Mouse (Mus musculus) lung, embryonic 15.5 days (tissue): Measurements from ENCODE around the gene Hspd1. TPM values are rescaled to one million over a fixed set of nuclear protein-coding genes. Genes with fewer than 3 reads are reported as not detected.
A peak's percentile ranks its signal among the peaks of the same experiment; 100 is the strongest.
"Not testable (repeated sequence)": the region's sequence is repeated elsewhere in the genome, so short reads cannot be mapped to it uniquely, and the experiment has no call there.

ENCODE experiments used
- ATAC-seq: fragments of 200-750 bp; cut with Nextera tagmentation; 2 replicates; pipeline ENCODE4 v1.8.0; 2017; ENCODE audit warnings: moderate number of reproducible peaks, borderline replicate concordance; ENCODE audit not compliant: low FRiP score, low TSS enrichment; ENCODE audit errors: extremely low read depth
- H3K27ac ChIP-seq: fragments of 300-500 bp; sonication (generic); 2 replicates; pipeline ENCODE4 v1.5.1; 2015; ENCODE audit warnings: moderate library complexity, mild to moderate bottlenecking, inconsistent platforms
- H3K27me3 ChIP-seq: fragments of 300-500 bp; sonication (generic); 2 replicates; pipeline ENCODE4 v1.6.1; 2015; ENCODE audit warnings: inconsistent platforms
- H3K36me3 ChIP-seq: fragments of 300-500 bp; sonication (generic); 2 replicates; pipeline ENCODE4 v1.6.1; 2015; ENCODE audit warnings: inconsistent platforms
- H3K4me1 ChIP-seq: fragments of 300-500 bp; sonication (generic); 2 replicates; pipeline ENCODE4 v1.6.1; 2015; ENCODE audit warnings: inconsistent platforms
- H3K4me2 ChIP-seq: fragments of 300-500 bp; sonication (generic); 2 replicates; pipeline ENCODE4 v1.6.1; 2015; ENCODE audit warnings: inconsistent platforms, mild to moderate bottlenecking, moderate library complexity
- H3K4me3 ChIP-seq: fragments of 300-500 bp; sonication (generic); 2 replicates; pipeline ENCODE4 v1.5.1; 2015; ENCODE audit warnings: mild to moderate bottlenecking, inconsistent platforms
- H3K9ac ChIP-seq: fragments of 300-500 bp; sonication (generic); 2 replicates; pipeline ENCODE4 v1.6.1; 2015; ENCODE audit warnings: inconsistent platforms
- H3K9me3 ChIP-seq: fragments of 300-500 bp; sonication (generic); 2 replicates; pipeline ENCODE4 v1.6.1; 2016; ENCODE audit warnings: inconsistent platforms
- WGBS: fragments of 180-500 bp; shearing (Covaris S2); methylation state at CpG from one replicate; pipeline ENCODE4 v1.1.7; 2015; 5-methylcytosine and 5-hydroxymethylcytosine counted together
- polyA plus RNA-seq: library from polyadenylated mRNA; unstranded; fragments of >200 nt; fragmentation: Nextera tagmentation; extraction: Ambion mirVana; gene quantifications from 2 replicates; pipeline ENCODE4 v1.2.1, GENCODE M21; 2015

The Hspd1 gene
- polyA plus RNA-seq = 330 and 331 TPM in 2 replicates

- H3K4me2 ChIP-seq = peak within 1 kb of the TSS; percentile 70
- H3K4me1 ChIP-seq = peaks cover 30% of the 10 kb centered on the region
- ATAC-seq = peak; percentile 95
- H3K9me3 ChIP-seq = no peaks in the 10 kb centered on the region
- H3K27ac ChIP-seq = peak within 1 kb of the TSS; percentile 95
- peaks cover 39% of the 10 kb centered on the region for H3K36me3 ChIP-seq
- under 1% methylated on average over 76 of the region's 76 CpGs for WGBS
- peak within 1 kb of the TSS; percentile 78 for H3K4me3 ChIP-seq
- H3K9ac ChIP-seq = peak within 1 kb of the TSS; percentile 91
- no peaks in the 10 kb centered on the region for H3K27me3 ChIP-seq
Observed at GRCm38 (mm10) chr1:55087932-55088610, at the start of gene Hspd1, which contains the start of gene Hspe1. Hspd1 (minus strand) TSS chr1:55088243. Hspe1 (plus strand) TSS chr1:55088132.

- ATAC-seq = no peak
- Histone ChIP-seq H3K4me1 (peaks cover 12% of the 10 kb centered on the region), H3K36me3 (peaks cover 28% of the 10 kb centered on the region; the same call in 1 of the 2 replicates), H3K9me3 (no peaks in the 10 kb centered on the region), H3K27me3 (no peaks in the 10 kb centered on the region), H3K27ac (no peak overlapping the region), H3K4me2 (no peak overlapping the region), H3K9ac (no peak overlapping the region), H3K4me3 (no peak overlapping the region)
- WGBS = 93% methylated on average over 1 of the region's 1 CpGs
Observed at GRCm38 (mm10) chr1:55135846-55136245, 47.8 kb upstream of the Hspd1 start.

GRCm38 (mm10) chr1:55134301-55134700 is 46.3 kb upstream of the Hspd1 start:
- Histone ChIP-seq H3K4me2 (no peak overlapping the region), H3K9me3 (no peaks in the 10 kb centered on the region), H3K4me1 (peaks cover 12% of the 10 kb centered on the region), H3K36me3 (peaks cover 16% of the 10 kb centered on the region; the same call in 1 of the 2 replicates), H3K9ac (no peak overlapping the region), H3K27ac (no peak overlapping the region), H3K4me3 (no peak overlapping the region), H3K27me3 (no peaks in the 10 kb centered on the region)
- 92% methylated on average over 3 of the region's 3 CpGs for WGBS
- no peak for ATAC-seq

- H3K4me1 ChIP-seq = peaks cover 12% of the 10 kb centered on the region
- H3K4me2 ChIP-seq = no peak overlapping the region
- H3K4me3 ChIP-seq = no peak overlapping the region
- no peak overlapping the region for H3K9ac ChIP-seq
- WGBS = 52% methylated on average over 2 of the region's 2 CpGs
- no peak for ATAC-seq
- peaks cover 13% of the 10 kb centered on the region; the same call in 1 of the 2 replicates for H3K36me3 ChIP-seq
- H3K27ac ChIP-seq = no peak overlapping the region
- no peaks in the 10 kb centered on the region for H3K27me3 ChIP-seq
- no peaks in the 10 kb centered on the region for H3K9me3 ChIP-seq
Observed at GRCm38 (mm10) chr1:55133173-55133572, 45.1 kb upstream of the Hspd1 start.

DNA sequence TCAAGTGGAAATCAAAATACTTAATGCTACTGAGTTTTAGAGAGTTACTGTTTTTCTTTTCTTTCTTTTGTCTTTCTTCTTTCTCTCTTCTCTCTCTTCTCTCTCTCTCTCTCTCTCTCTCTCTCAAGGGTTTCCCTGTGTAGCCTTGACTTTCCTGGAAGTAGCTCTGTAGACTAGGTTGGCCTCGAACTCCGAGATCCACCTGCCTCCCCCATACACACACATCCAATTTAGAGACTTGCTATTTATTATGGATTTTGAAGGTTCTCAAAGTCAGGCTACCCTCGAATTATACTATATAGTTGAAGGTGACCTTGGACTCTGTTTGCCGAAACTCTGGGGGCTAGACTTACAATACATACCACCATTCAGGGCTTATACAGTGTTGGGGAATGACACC is 44.3 kb upstream of the Hspd1 start:
- H3K9ac ChIP-seq = peak overlapping the region; percentile 97
- H3K4me1 ChIP-seq = peaks cover 12% of the 10 kb centered on the region
- ATAC-seq = no peak
- peaks cover 9% of the 10 kb centered on the region; the same call in 1 of the 2 replicates for H3K36me3 ChIP-seq
- no peak overlapping the region for H3K27ac ChIP-seq
- WGBS = 55% methylated on average over 4 of the region's 4 CpGs
- H3K4me2 ChIP-seq = peak overlapping the region; percentile 62
- H3K9me3 ChIP-seq = no peaks in the 10 kb centered on the region
- H3K27me3 ChIP-seq = no peaks in the 10 kb centered on the region
- H3K4me3 ChIP-seq = peak overlapping the region; percentile 86

DNA sequence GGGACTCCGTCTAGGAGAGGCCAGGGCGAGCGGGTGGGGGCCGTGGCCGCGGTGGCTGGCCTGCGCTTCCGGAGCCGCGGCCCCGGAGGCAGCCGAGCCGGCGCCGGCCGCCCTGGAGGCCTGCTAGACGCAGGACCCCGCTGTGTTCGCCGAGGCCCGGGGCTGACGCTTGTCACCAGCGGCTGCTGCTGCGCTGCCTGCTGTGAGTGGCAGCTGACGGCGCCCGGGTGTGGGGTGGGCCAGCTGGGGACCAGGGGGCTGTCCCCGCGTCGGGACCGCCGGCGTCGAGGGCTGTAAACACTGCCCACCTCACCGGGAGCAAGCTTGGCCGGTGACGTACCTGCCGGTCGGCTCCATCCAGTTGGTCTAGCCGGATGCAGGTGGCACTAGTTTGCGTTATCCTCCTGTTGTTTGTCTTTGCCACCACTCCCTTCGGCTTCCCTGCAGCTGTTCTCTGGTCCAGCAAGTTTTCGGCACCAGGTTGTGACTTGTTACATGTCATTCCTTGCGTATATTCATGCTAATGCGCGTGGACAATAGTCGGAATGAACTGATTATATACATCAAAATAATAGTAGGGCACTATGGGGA is 43.5 kb upstream of the Hspd1 start:
- Histone ChIP-seq H3K9me3 (no peaks in the 10 kb centered on the region), H3K4me2 (peak overlapping the region; percentile 62), H3K27me3 (no peaks in the 10 kb centered on the region), H3K4me1 (peaks cover 12% of the 10 kb centered on the region), H3K4me3 (peak overlapping the region; percentile 86), H3K9ac (peak overlapping the region; percentile 97), H3K36me3 (peaks cover 9% of the 10 kb centered on the region; the same call in 1 of the 2 replicates), H3K27ac (peak overlapping the region; percentile 98)
- ATAC-seq = peak; percentile 90
- under 1% methylated on average over 32 of the region's 47 CpGs for WGBS

- under 1% methylated on average over 42 of the region's 42 CpGs for WGBS
Observed at GRCm38 (mm10) chr1:55130943-55131401, 42.9 kb upstream of the Hspd1 start, which contains the start of gene Mob4. Mob4 (plus strand) TSS chr1:55131231.

GRCm38 (mm10) chr1:55130190-55130916 is 42.3 kb upstream of the Hspd1 start:
- Histone ChIP-seq H3K4me1 (peaks cover 12% of the 10 kb centered on the region), H3K9me3 (no peaks in the 10 kb centered on the region), H3K27ac (peak overlapping the region; percentile 67), H3K4me3 (peak overlapping the region; percentile 86), H3K27me3 (no peaks in the 10 kb centered on the region), H3K4me2 (peak overlapping the region; percentile 62), H3K36me3 (0 out of 2 replicates have a peak, but pooled peaks cover 3% of the 10 kb centered on the region), H3K9ac (peak overlapping the region; percentile 53)
- 55% methylated on average over 10 of the region's 10 CpGs for WGBS
- no peak for ATAC-seq

More at GRCm38 (mm10) chr1:55130943-55131401, 42.9 kb upstream of the Hspd1 start, which contains the start of gene Mob4:
- peak; percentile 97 for ATAC-seq
- Histone ChIP-seq H3K4me3 (peak within 1 kb of the TSS; percentile 86), H3K27me3 (no peaks in the 10 kb centered on the region), H3K4me2 (peak within 1 kb of the TSS; percentile 62), H3K27ac (peak within 1 kb of the TSS; percentile 98), H3K36me3 (peaks cover 9% of the 10 kb centered on the region; the same call in 1 of the 2 replicates), H3K9me3 (no peaks in the 10 kb centered on the region), H3K4me1 (peaks cover 12% of the 10 kb centered on the region), H3K9ac (peak within 1 kb of the TSS; percentile 97)

GRCm38 (mm10) chr1:55129716-55130115 is 41.7 kb upstream of the Hspd1 start:
- Histone ChIP-seq H3K4me2 (no peak overlapping the region), H3K4me3 (no peak overlapping the region), H3K4me1 (peaks cover 12% of the 10 kb centered on the region), H3K36me3 (no peaks in the 10 kb centered on the region), H3K27me3 (no peaks in the 10 kb centered on the region), H3K9me3 (no peaks in the 10 kb centered on the region), H3K9ac (no peak overlapping the region), H3K27ac (no peak overlapping the region)
- 92% methylated on average over 5 of the region's 5 CpGs for WGBS
- ATAC-seq = no peak

- ATAC-seq, H3K4me2 ChIP-seq, H3K4me1 ChIP-seq, H3K27ac ChIP-seq, H3K4me3 ChIP-seq, H3K36me3 ChIP-seq, H3K9me3 ChIP-seq, H3K27me3 ChIP-seq, H3K9ac ChIP-seq: not testable (repeated sequence)
- WGBS = 94% methylated on average over 2 of the region's 2 CpGs
Observed at GRCm38 (mm10) chr1:55124136-55124535, 36.1 kb upstream of the Hspd1 start.

DNA sequence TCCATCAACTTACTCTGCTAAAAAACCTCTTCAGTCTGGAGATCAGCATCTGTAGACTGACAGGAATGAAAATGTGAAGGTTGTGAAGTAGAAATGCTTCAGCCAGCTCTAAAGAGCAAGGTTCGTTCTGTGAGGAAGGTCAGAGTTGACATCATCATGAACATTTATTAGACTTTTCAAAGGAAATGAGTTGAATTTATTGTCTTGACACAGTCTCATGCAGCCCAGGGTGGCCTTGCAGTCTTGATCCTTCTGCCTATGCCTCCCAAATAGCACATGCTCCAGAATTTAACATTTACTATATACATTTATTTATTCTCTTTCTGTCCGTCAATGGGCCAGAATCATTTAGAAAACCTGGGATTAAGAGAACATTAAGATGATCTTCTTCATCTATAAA is 35.5 kb upstream of the Hspd1 start:
- Histone ChIP-seq H3K27ac (no peak overlapping the region), H3K36me3 (no peaks in the 10 kb centered on the region), H3K27me3 (no peaks in the 10 kb centered on the region), H3K4me2 (no peak overlapping the region), H3K4me1 (no peaks in the 10 kb centered on the region), H3K4me3 (no peak overlapping the region), H3K9ac (no peak overlapping the region), H3K9me3 (no peaks in the 10 kb centered on the region)
- no peak for ATAC-seq
- WGBS = 85% methylated on average over 2 of the region's 2 CpGs
